Mouse (Mus musculus): Measurements from ENCODE around the gene Sgpp1.

The Sgpp1 gene

DNA sequence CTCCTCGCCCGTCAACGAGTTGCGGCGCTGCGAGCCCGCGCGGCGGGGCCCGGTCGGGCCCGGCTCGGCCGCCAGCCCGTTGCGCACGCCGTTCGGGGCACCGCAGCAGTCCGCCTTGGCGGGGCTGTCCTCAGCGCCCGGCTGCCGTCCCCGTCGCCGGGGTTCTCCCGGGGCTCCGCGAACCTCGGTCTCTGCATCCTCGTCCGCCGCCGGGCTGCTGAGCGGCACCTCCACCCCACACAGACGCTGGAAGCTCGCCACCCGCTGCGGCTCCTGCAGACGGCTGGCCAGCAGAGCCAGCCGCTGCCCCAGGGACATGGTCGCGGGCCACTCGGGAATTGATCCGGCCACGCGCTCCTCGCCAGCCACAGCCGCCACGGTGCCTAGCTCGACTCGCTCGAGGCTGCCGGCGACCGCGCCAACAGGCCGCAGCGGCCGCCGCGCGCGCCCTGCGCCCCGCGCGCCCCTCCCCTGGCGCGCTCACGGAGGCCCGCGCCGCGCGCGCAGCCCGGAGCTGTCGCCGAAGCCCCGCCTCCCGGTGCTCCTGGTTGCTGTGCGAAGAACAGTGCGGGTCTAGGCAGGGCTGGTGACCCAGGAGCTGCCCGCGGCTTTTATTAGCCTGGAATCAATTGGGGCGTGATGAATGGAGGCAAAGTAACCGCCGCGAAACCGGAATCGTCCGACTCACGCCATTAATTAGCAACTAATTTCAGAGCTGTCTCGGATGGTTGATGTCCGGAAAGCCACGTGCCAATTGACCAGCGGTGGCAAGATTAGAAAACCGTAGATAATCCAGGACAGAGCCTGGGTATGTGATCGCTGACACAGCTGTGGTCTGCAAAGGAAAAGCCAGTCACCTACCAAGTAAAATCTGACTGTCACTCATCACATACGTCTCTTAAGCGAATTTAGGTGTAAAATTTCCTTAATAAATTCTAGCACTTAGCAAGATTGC is at the start of gene Sgpp1:
TSS of gene Sgpp1 (minus strand) at position 484 of the 955 bp plus-strand sequence.
- in situ Hi-C loops (cut with MseI, MboI) = no loop called here

GRCm38 (mm10) chr12:75784271-75784751 is 48.8 kb upstream of the Sgpp1 start:
- in situ Hi-C loops (cut with MseI, MboI) = loop anchor here in 1 of 2 experiments (10.0 kb wide), 1 partner anchor 400 kb away; no protein-coding TSS in a partner anchor

- in situ Hi-C loops (cut with MseI, MboI) = loop anchor here in 1 of 2 experiments (10.0 kb wide), 1 partner anchor 403 kb away; no protein-coding TSS in a partner anchor
These were observed 46.5 kb upstream of the Sgpp1 start for GRCm38 (mm10) chr12:75781995-75782394.

DNA sequence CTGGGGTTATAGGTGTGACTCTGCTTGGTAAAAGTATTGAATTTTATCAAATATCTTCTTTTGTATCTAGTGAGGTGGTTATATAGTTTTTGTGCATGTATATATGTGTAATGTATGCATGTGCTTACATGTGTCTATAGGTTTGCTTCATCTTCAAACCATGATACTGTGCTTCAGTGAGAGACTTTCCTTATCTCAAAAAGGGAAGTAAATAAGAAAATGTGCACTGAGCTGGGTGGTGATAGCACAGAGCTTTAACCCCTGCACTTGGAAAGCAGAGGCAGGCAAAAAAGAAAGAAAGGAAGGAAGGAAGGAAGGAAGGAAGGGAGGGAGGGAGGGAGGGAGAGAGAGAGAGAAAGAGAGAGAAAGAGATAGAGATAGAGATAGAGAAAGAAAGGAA is 45.9 kb upstream of the Sgpp1 start:
- in situ Hi-C loops (cut with MseI, MboI) = loop anchor here in 1 of 2 experiments (10.0 kb wide), 1 partner anchor 403 kb away; no protein-coding TSS in a partner anchor

GRCm38 (mm10) chr12:75772424-75773034 is 37.0 kb upstream of the Sgpp1 start:
- in situ Hi-C loops (cut with MseI, MboI) = no loop called here

GRCm38 (mm10) chr12:75771410-75771809 is 35.9 kb upstream of the Sgpp1 start:
- in situ Hi-C loops (cut with MseI, MboI) = no loop called here

DNA sequence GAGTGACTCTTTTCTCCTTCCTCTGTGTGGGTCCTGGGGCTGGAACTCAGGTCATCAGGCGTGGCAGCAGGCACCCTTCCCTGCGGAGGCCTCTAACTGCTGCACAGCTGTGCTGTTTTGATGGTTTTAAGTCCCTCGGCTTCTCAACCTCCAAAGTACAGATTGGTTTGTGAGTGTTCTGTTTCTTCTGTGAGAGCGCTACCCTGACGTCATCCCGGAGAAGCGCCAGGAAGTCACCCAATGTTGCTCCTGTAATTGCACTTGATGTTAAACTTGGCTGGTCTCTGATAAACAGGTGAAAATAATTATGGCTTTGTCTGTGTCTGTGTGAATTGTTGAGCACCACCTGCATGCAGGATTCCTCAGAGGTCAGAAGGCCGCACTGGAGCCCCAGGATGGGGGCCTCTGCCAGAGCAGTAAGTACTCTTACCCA is 31.4 kb upstream of the Sgpp1 start:
- in situ Hi-C loops (cut with MseI, MboI) = loop anchor here in 1 of 2 experiments (10.0 kb wide), 1 partner anchor 92 kb away; no protein-coding TSS in a partner anchor

- in situ Hi-C loops (cut with MseI, MboI) = loop anchor here in 1 of 2 experiments (10.0 kb wide), 1 partner anchor 92 kb away; no protein-coding TSS in a partner anchor
These were observed 30.9 kb upstream of the Sgpp1 start for GRCm38 (mm10) chr12:75766395-75766794.

DNA sequence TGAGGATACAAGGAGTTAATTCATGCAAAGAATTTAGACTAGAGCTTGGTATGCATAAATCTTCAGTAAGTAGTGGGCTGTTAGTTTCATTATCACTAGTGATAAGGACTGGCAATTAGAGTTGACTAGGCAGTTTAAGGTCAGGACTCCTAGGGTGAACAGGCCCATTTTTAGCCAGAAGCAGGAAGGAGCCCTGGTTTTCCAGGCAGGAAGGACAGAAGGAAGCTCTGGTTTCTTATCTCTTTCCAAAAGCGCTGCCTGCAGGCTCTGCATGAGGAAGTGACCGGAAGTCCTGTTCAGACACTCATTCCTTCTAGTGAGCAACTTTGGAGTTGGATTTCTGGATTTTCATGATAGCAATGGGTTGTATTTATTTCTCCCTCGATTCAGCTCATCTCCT is 30.2 kb upstream of the Sgpp1 start:
- in situ Hi-C loops (cut with MseI, MboI) = loop anchor here in 1 of 2 experiments (10.0 kb wide), 1 partner anchor 91 kb away; no protein-coding TSS in a partner anchor

GRCm38 (mm10) chr12:75756387-75756786 is 20.9 kb upstream of the Sgpp1 start:
- in situ Hi-C loops (cut with MseI, MboI) = no loop called here

GRCm38 (mm10) chr12:75753730-75754129 is 18.2 kb upstream of the Sgpp1 start:
- in situ Hi-C loops (cut with MseI, MboI) = no loop called here

- in situ Hi-C loops (cut with MseI, MboI) = no loop called here
These were observed 16.5 kb upstream of the Sgpp1 start for GRCm38 (mm10) chr12:75752077-75752476.

- in situ Hi-C loops (cut with MseI, MboI) = no loop called here
These were observed 13.0 kb upstream of the Sgpp1 start for GRCm38 (mm10) chr12:75748574-75748973.

DNA sequence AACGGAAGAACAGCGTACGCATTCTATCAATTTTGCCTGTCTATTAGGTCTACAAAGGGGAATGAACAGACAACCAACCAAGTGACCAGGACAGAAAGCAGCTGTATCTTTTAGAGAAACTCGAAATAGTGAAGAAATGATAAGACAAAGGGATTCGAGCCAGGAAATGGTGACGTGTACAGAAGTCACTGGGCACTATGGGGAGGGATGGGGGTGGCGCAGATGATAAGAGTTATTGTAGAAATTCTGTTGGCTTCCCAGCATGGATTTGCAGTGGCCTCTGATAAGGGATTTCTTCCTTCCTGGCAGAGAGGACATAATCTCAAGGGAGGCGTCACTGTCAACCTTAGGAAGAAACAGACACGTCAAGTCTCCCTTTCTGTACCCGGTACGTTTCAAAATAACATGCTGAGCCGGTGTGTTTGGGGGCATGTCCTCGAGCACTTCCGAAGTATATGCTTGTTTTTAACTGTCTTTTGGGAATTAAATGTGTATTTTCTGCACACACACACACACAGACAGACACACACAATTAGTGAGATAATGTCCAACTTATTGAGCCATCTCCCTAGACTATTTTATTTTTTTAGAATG is 10.3 kb upstream of the Sgpp1 start:
- in situ Hi-C loops (cut with MseI, MboI) = no loop called here

DNA sequence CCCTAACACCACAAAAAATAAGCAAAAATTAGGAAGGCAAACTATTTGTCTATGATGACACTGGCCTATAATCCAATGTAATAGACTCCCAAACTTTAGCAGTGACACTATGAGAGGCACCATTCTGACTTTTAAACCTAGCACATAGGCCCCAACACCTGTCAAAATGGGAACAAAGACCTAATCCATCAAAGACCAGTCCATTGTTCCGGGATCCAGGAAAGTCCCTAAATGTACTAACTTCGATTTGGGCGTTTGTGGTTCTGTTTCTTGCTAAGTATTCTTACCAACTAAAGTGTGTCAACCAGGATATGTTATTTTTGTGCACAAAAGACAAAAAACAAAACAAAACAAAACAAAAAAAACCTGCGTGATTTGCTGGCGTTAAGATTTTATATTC is 6.6 kb upstream of the Sgpp1 start:
- in situ Hi-C loops (cut with MseI, MboI) = no loop called here

DNA sequence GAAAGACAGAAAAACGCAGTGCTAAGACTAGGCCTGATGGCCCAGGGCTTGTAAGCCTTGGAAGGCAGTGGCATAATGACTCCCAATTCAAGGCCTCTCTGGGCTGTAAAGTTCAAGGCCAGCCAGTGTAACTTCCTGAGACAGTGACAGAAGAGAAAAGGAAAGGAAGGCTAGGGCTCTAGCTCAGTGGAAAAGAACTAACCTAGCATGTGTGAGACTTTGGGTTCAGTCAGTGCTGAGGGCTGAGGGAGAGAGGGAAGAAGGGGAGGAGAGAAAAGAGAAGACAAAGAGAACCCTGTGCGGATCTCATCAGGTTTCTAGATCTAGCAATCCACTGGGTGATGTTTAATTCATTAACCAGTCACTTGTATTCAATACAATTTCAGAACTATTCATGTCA is 5.7 kb upstream of the Sgpp1 start:
- in situ Hi-C loops (cut with MseI, MboI) = no loop called here

DNA sequence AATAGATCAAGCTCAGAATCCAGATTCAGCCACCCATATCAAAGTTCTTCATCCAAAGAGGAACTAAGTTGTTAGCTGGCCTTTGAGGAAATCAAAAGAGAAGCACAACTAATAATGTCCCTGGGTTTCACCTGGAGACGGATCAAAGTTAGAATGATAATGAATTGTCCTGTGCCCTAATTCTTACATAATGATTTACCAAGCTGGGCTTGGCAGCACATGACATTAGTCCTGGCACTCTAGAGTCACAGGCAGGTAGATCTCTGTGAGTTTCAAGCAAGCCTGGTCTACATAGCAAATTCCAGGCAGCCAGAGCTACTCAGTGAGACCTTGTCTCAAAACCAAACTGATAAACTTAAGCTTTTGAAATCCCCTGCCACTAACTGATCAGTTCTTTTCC is 4.9 kb upstream of the Sgpp1 start:
- in situ Hi-C loops (cut with MseI, MboI) = no loop called here

DNA sequence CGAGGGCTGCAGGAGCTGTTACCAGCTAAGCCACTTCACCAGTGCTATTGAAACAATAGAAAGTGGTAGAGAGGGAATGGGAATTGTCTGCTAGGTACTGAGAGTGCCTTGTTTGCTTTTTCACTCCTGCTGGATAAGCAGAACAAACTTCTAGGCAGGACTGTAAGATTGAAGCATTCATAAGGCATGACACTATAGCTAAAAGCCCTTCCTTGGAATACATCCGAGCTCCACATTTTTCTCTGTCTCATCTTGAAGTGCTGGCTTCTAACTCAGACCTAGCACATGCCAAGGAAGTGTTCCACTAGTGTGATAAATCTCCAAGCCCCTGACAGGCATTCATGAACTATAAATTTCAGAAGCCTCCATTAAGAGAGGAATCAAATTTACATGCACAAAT is 4.1 kb upstream of the Sgpp1 start:
- in situ Hi-C loops (cut with MseI, MboI) = no loop called here

GRCm38 (mm10) chr12:75736296-75736695 is 767 bp upstream of the Sgpp1 start:
- in situ Hi-C loops (cut with MseI, MboI) = no loop called here

DNA sequence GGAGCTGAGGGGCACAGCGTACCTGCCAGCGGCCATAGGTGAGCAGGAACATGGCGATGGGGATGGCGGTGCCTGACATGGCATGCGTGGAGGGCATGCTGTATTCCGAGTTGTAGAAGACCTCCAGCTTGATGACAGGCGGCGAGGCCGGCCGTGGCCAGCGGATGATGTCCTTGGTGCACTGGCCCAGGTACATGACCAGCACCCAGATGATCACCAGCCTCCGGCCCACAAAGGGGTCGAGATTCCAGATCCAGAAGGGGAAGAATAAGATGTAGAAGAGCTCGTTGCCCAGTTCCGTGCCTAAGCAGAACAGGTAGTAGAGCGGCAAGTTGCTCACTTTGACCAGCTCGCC is 661 bp downstream of the Sgpp1 start:
- in situ Hi-C loops (cut with MseI, MboI) = no loop called here

DNA sequence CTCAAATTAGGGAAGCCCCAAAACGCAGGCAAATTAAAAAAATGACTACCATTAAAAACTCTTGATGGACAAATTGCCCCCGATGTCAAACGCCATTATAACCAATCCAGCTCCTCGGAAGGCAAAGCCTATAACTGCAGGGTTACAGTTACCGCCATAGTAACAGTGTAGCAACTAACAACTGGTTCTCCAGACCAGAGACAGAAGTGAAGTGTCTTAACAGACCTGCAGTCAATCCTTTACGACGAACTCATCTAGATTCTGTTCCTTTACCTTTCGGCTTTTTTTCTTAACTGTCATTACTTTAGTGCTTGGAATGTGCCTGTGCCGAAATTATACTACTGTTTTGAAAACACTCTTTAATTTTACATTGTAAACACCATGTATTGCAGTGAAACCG is 1.4 kb downstream of the Sgpp1 start:
- in situ Hi-C loops (cut with MseI, MboI) = no loop called here

Measured in mouse trophoblast stem cell (cell line).